Mouse (Mus musculus) adrenal gland, postnatal 4 days (tissue): ENCODE results near the gene Tmed1. TPM values are rescaled to one million over a fixed set of nuclear protein-coding genes. Genes with fewer than 3 reads are reported as not detected.
"Not testable (repeated sequence)": the region's sequence is repeated elsewhere in the genome, so short reads cannot be mapped to it uniquely, and the experiment has no call there.

Experiments
- DNase-seq, 2 experiments: peaks; one replicate each; pipeline ENCODE4 v3.0.0; 2021 to 2022; ENCODE audit warnings: low spot score in 2 of 2, mixed read lengths in 2 of 2
- total RNA-seq, 2 experiments: library from RNA; stranded (reverse); gene quantifications; 2 replicates each; pipeline ENCODE4 v1.2.3; 2021

Gene Tmed1
- total RNA-seq, 2 experiments from 2014 or later: 37.3 to 37.8 TPM

DNA sequence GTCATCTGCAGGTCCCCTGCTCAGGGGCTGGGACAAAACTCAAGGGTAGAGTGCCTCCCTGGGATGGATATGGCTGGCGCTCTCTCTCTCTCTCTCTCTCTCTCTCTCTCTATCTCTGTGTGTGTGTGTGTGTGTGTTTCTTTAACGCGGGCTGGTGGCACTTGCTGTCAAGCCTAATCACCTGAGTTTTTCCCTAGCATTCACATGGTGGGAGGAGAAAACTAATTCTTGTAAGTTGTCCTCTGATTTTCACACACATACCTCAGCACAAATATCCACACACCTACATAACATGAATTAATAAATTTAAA is 16.5 kb upstream of the Tmed1 start:
- no peak for DNase-seq

DNA sequence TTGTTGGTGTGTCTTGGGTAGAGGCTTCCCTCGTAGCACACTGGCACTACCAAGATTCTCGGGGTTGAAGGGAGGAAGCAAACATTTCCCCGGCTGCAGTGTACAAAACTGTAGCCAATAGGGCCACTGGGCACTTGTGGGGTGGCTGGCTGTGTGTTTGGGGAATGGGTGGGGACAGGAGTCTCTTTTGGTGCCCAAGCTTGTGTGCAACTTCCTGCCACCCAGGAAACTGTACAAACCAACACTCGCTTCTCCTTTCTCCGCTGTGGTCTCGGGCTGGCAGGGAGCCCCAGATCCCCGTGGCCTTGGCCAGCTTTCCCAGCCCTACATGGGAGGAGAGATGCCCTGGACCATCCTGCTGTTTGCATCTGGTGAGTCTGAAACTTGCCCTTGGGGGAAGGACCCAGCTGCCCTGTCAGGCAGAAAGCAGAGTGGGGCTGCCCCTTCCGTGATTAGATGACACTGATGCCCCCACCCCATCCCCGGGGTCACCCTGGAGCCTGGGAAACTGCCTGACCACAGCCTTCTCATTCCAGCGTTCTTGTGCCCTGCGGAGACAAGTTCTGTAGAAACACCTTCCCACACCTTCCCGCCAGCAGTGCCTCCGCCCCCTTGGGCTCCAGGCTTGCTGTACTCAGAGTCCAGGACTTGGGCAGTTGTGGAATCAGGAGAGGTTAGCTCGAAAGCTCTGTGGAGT is 16.0 kb upstream of the Tmed1 start, which contains the start of gene AB124611:
Gene AB124611, plus strand, starts transcription at position 240 of the 697 bp plus-strand sequence.
- no peak for DNase-seq

DNA sequence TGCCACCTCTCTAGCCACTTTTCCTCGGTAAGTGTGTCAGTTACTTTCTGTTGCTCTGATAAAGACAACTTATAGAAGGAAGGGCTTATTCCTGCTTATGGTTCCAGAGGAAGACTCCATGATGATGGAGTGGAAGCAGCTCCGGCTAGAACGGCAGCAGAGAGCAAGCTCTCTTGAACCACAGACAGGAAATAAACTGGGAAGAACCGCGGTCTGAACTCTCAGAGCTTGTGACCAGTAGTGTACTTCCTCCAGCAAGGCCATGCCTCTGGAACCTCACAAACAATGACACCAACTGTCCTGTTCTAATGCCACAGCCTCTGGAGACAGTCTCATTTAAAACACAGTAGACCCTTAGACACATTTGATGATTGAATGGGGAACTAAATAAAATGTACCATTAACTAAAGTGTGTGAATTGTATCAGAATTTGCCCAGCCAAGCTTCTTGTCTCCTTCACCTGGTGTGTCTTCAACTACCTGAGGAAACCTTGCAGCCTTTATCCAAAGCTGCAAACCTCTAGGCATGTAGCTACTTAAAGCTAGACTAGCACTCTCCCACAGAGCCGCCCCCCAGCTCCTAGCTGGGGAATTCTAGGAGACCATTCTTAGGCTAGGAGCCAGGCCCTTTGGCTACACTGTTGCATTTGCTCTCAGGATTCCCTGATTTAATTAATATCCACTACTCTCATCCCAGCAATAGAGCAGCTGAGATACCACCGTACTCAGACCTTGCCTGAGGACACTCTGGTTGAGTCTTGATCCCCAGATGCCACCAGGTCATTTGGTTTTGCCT is 15.3 kb upstream of the Tmed1 start:
- no peak for DNase-seq

DNA sequence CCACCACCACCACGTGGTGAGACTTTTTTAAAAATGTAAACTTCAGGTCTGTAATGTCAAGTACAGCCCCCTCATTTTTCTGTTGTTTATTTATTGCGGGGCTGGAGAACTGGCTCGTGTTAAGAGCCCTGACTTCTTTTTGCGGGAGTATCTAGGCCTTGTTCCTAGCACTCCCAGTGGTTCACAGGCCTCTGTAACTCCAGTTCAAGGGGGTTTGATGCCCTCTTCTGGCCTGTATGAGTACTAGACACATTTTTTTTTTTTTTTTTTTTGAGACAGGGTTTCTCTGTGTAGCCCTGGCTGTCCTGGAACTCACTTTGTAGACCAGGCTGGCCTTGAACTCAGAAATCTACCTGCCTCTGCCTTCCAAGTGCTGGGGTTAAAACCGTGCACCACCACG is 8.6 kb upstream of the Tmed1 start:
- not testable (repeated sequence) for DNase-seq

DNA sequence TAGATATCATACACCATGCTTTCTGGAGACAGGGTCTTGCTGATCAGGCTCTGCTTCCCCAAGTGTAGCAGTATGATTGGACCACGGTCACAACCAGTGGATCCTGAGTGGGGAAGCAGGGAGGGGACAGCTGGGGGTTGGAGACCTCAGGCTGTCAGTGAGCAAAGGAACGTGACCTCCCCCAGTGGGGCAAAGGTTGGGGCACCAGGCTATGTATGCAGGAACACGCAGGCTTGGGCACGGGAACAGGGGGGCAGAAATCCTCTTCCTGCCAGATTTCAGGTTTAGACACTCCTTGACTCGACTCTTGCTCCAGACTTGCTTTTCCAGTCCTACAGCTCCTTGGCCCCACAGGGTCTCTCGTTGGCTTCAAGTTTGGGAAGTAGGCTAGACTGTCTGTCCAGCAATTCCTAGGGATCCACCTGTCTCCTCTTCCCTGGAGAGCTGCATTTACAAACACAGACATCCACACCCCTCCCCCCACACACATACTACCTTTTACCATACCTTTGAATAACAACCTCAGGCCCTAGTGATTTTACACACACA is 8.0 kb upstream of the Tmed1 start:
- no peak for DNase-seq

DNA sequence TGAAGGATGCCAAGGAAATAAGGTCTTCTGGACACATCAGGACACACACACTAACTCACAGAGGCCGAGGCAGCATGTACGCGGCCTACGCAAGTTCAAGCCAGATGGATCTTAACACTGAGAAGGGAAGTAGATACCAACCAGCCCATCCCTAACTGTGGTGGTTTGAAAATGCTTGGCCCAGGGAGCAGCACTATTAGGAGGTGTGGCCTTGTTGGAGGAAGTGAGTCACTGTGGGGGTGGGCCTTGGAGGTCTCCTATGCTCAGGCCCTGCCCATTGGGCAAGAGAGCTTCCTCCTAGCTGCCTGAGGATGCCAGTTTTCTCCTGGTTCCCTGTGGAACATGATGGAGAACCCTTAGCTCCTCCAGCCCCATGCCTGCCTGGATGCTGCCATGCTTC is 3.4 kb upstream of the Tmed1 start:
- DNase-seq: no peak

DNA sequence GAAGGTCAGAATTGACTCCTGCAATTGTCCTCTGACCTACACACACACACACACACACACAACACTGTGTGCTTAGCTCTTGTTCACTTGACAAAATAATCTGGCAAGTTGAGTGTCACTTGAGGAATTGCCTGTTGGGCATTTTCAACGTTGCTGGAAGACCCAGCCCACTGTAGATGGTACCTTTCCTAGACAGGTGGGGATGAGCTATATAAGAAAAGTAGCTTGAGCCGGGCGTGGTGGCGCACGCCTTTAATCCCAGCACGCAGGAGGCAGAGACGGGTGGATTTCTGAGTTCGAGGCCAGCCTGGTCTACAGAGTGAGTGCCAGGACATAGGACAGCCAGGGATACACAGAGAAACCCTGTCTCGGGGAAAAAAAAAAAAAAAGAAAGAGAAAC is 1.0 kb upstream of the Tmed1 start:
- DNase-seq: no peak

DNA sequence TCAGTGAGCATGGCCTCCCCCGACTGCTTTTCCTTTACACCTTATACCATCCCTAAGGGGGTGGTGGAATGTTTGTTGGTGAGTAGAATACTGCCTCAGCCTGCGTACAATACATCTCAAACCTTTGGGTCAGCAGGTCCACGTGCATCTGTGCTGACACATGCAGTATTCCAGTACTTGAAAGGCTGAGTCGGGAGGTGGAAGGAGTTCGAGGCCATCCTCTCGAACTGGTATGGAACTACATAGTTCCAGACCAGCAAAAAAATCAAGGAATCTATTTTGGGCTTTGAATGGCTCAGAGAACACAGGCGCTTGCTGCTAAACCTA is 600 bp upstream of the Tmed1 start:
- DNase-seq: no peak

DNA sequence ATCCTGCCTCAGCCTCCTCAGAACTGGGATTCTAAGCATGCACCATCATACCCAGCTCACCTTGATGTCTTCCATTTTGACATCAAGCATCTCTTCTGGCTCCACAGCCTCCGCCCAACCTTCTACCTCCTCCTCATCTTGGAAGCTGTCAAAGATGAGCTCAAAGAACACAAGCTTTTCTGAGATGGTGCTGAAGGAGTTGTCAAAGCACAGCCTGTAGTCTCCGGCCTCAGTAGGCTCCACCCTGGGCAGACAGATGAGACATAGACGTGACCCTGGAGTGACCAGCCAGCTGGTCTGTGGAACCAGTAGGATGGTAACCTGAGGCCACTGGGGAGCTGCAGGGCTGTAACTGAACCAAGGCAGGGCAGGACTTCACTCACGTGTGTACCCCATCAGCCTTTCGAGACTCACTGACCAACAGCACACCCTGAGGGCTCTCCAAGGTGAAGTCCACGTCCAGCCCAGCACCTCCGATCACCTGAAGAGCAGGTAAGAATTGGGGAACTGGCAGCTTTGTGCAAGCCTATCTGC is 1.1 kb downstream of the Tmed1 start:
- DNase-seq: no peak

DNA sequence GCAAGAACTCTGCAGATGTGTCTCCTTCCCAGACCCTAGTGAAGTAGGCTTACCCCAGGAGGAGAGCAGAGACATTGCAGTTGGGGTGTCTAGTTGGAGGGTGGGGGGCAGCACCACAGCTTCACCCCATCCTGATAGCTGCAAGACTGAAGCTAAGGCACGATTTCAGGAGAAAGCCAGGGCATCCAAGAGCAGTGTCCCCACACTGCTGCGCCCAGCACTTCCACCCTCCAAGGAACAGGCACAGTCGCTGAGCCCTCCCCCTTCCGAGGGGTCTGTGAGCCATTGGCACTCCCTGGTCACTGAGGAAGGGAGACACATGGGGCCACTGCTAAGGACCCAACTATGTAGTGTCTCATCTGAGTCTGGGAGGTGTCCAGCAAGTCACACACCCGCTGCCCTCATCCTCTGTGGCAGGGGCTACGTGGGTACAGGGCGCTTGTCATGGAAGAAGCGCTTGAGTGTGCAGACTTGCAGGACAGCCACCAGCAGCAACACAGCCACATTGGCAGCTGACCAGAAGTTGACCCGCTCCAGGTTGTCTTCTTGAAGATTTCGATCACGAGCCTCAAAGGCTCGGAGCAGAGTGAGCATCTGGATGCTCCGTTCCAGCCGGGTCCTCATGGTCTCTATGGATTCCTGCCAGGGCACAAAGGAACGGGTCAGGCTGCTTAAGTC is 2.2 kb downstream of the Tmed1 start:
- no peak for DNase-seq

DNA sequence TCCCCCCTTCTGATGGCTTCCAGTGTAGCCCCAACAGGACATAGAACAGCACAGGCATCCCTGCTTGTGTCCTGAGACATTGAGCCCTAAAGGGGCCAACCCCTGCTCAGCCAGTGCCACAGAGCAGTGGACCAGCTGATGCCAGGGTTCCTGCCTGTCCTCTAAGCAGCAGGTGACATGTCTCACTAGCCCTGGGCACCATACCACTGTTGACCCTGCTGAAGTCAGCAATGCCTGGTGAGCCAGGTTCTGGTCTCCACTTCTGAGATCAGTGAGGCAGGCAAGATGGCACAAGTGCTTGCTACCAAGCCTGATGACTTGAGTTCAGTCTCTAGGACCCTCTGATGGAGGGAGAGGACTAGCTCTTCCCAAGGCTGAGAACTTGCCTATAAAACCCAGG is 4.3 kb downstream of the Tmed1 start:
- no peak for DNase-seq

DNA sequence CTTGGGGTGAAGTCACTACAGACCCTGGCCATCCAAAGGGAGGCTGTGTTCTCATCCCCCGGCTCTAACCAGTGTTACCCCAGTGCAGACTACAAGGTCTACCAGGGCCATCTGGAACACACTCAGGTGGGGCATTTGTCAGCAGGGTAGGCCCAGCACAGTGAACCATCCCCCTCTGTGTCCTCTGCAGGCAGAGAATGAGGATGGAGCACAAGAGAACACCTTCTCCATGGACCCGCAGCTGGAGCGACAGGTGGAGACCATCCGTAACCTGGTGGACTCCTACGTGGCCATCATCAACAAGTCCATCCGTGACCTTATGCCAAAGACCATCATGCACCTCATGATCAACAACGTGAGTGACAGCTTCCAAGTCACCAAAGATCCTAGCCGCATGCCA is 6.7 kb downstream of the Tmed1 start:
- DNase-seq: no peak

DNA sequence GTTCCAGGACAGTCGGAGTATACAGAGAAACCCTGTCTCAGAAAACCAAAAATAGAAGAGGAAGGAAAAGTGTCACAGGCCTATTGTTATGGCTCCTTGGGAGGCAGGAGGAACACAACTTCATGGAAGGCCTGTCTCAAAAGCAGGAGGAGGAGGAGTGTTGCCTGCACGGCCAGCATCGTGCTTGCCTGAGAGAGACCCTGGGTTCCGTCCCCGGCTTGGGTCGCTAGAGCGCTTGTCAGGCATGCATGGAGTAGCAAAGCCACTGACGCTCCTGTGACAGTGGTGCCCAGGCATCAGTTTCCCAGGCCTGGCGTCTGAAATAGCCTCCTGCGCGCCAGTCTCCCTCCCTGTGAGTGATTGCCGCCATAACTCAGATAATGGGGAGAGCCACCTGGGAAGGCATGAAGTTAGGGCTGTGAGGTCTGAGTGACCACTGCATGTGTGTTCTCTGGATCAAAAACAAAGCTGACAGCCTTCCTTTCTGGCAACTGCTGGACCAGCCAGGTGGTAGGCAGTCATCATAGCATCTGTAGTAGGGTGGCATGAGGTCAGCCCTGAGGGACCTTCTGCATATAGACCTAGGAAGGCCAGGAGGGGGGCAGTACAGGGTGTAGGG is 11.7 kb downstream of the Tmed1 start:
- DNase-seq: no peak

DNA sequence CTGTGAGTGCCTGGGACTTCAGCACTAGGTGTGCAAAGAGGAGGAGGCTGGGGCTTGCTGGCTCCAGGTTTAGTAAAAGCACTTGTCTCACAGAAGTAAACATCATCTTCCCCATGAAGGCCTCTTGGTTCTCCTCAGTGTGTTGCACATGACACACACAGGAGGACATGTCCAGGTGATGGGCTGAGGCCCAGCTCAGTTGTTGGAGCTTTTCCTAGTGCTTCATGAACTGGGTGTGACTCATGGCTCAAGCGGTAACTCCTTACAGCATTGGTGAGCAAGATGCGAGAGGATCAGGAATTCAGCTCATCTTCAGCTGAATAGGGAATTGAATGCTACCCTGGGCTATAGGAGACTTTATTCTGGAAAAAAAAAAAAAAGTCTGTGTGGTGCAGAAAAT is 12.4 kb downstream of the Tmed1 start:
- no peak for DNase-seq

DNA sequence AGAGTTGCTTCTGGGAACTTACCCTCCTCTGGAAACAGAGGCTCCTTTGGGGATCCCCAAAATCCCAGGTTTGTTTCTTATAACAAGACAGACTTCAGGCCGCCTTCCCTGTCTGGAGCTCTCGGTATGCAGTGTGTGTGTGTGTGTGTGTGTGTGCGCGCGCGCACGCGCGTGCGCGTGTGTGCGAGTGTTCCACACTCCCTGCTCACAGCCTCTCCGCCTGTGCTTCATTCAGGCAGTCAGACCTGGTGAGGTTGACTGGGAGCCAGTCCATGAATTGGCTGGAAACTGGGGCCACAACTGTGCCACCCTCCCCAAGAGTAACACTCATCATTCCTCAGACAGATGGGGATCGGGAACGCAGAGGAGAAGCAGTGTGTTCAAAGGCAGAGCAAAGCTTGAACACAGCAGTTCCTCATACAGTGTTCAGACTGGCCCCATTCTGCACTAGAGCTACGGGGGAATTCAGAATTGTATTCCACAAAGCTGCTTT is 13.0 kb downstream of the Tmed1 start:
- DNase-seq: no peak

DNA sequence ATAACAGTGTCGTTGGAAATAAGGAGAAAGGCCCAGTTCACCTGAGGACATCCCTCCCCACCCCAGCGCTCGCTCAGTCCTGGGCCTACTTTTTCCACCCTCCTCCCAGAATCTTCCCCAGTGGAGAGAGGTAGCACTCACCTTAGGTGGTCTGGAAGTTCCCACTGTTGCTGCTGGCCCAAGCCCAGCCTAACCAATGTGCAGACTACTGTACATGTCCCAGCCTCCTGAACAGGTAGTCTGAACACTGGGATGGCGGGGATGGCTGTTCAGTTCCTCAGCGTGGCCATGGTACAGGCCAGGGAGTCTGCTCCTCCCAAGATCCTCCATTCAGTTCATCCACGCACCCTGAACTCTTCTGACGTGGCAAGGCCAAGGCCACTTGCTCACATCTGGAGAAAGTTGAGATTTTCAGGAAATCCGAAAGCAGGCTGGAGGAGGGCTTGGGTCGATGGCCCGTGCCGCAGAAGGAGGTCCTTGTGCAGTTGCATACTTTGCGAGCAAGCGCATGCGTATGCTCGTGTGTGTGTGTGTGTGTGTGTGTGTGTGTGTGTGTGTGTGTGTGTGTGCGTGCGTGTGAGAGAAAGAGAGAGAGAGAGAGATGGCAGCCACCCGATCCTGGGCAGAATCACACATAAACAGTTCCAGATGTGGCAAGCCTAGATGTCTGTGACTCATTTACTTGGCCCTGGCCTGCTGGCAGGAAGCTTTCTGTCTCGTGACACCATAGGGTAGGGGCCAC is 13.6 kb downstream of the Tmed1 start:
- DNase-seq: no peak

DNA sequence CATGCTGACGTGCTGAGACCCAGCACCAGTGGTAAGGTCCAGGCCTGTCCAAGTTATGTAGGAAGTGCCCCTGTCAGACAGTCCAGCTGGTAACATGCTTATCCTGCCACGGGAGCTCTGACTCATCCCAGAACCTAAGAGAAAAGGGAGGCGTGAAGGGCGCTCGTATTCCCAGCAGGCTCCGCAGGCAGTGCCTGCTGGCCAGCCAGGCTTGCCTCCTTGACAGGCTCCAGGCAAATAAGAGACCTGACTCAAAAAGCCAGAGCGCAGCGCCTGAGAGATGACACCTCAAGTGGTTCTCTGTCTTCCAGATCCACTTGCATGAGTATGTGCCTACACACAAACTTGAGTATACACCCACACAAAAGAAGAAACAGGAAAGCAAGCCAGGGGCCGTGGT is 15.3 kb downstream of the Tmed1 start:
- DNase-seq: no peak

DNA sequence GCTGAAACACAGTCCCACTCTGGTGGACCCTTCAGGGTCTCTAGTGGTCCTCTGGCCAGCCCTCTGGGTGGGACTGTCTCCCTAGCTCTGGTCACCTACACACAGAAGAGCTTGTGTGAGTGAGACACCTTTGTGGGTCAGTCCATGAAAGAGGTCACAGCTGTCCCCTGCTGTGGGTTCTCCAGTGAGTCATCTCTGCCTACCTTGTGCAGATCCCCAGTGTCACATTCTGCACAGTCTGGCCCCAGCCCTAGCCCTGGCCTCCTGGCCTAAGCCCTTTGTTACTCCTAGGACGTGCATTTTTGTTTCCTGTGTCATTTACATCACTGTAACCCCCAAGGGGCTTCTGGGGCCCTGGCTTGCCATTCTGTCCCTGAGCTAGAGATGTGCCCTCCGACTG is 16.1 kb downstream of the Tmed1 start:
- DNase-seq: no peak

DNA sequence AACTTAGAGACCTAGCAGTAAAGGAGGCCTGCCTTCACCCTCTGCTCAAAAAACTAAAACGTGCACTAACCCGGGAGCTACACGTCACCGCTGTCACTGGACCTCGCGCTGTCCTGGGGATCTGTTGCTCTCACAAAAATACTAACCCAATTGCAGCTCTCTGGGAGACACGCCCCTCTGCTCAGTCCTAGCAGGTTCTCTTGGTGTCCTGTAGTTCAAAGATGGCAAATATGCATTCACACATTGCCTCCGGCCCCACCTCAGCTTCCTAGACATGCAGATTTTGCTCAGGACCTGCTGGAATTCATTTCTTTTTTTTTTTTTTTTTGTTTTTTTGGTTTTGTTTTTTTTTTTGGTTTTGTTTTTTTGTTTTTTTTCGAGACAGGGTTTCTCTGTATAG is 19.4 kb downstream of the Tmed1 start:
- no peak for DNase-seq

DNA sequence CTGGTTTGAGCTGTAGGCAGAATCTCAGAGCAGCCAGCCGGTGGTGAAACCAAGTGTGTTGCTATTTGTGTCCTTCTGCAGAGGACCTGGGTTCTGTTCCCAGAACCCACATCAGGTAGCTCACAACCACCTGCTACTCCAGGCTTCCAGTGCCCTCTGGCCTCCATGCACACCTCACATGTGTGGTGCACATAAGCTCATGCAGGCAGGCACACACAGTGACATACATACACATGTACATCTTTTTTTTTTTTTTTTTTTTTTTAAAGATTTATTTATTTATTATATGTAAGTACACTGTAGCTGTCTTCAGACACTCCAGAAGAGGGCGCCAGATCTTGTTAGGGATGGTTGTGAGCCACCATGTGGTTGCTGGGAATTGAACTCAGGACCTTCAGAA is 21.8 kb downstream of the Tmed1 start:
- DNase-seq: not testable (repeated sequence)

DNA sequence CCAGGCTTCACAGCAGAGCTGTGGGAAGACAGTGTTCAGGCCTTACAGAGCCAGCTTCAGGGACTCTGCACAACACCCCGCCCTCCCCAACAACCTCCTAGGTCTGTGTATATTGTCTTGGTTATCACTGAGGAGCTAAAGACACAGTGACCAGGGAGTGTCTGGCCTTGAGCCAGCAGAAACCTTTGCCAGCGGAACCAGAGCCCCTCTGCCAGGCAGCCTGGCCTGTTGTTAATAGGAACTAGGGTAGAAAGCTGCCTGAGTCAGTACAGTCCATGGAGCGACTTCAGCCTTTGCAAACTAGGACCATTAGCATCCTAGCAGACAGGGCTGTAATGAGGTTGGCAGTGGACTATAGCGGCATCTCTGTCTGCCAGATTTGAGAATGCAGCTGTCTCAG is 26.0 kb downstream of the Tmed1 start:
- DNase-seq: no peak
